Mouse (Mus musculus) lung, embryonic 14.5 days (tissue): ENCODE measurements around the gene Myoc. TPM values are rescaled to one million over a fixed set of nuclear protein-coding genes. Genes with fewer than 3 reads are reported as not detected.

Experiments used
- ATAC-seq: fragments of 200-750 bp; cut with Nextera tagmentation; 2 replicates; pipeline ENCODE4 v1.8.0; 2017; ENCODE audit warnings: mild to moderate bottlenecking, moderate TSS enrichment, moderate library complexity; ENCODE audit not compliant: insufficient read depth
- DNase-seq: peaks from one replicate; pipeline ENCODE4 v3.0.0-alpha.2; 2015
- H3K27ac ChIP-seq: fragments of 300-500 bp; sonication (generic); 2 replicates; pipeline ENCODE4 v1.5.1; 2014; ENCODE audit warnings: low read depth, mild to moderate bottlenecking, moderate library complexity
- H3K27me3 ChIP-seq: fragments of 300-500 bp; sonication (generic); 2 replicates; pipeline ENCODE4 v1.6.1; 2014; ENCODE audit warnings: low read length, control low read depth; ENCODE audit not compliant: insufficient read depth
- H3K36me3 ChIP-seq: fragments of 300-500 bp; sonication (generic); 2 replicates; pipeline ENCODE4 v1.6.1; 2014; ENCODE audit warnings: control low read depth; ENCODE audit not compliant: insufficient read depth
- H3K4me1 ChIP-seq: fragments of 300-500 bp; sonication (generic); 2 replicates; pipeline ENCODE4 v1.6.1; 2014; ENCODE audit warnings: antibody characterized with exemption, control low read depth; ENCODE audit not compliant: insufficient read depth
- H3K4me2 ChIP-seq: fragments of 300-500 bp; sonication (generic); 2 replicates; pipeline ENCODE4 v1.6.1; 2014; ENCODE audit warnings: mild to moderate bottlenecking
- H3K4me3 ChIP-seq: fragments of 300-500 bp; sonication (generic); 2 replicates; pipeline ENCODE4 v1.5.1; 2014; ENCODE audit warnings: low read depth, low read length
- H3K9ac ChIP-seq: fragments of 300-500 bp; sonication (generic); 2 replicates; pipeline ENCODE4 v1.6.1; 2014
- H3K9me3 ChIP-seq: fragments of 300-500 bp; sonication (generic); 2 replicates; pipeline ENCODE4 v1.6.1; 2016; ENCODE audit warnings: low read depth, low read length, control low read depth
- CTCF ChIP-seq: IDR thresholded peaks from 2 replicates; pipeline ENCODE4 v1.5.1; 2016; ENCODE audit warnings: antibody characterized with exemption, low read depth
- WGBS: fragments of 180-500 bp; shearing (Covaris S2); extraction: QIAGEN DNeasy Blood & Tissue Kit; methylation state at CpG from one replicate; pipeline ENCODE4 v1.1.7; 2014; 5-methylcytosine and 5-hydroxymethylcytosine counted together
- polyA plus RNA-seq: library from polyadenylated mRNA; unstranded; fragments of >200 nt; fragmentation: Nextera tagmentation; extraction: Ambion mirVana; gene quantifications from 2 replicates; pipeline ENCODE4 v1.2.1, GENCODE M21; 2014

Myoc gene
- not detected in 2 replicates for polyA plus RNA-seq

GRCm38 (mm10) chr1:162639051-162639750 lies at the start of gene Myoc:
TSS of gene Myoc (plus strand) at chr1:162639155.
- Histone ChIP-seq H3K27me3 (no peaks in the 10 kb centered on the region), H3K9ac (no peak within 1 kb of the TSS), H3K27ac (no peak within 1 kb of the TSS), H3K4me3 (no peak within 1 kb of the TSS), H3K4me2 (no peak within 1 kb of the TSS), H3K4me1 (no peaks in the 10 kb centered on the region), H3K36me3 (no peaks in the 10 kb centered on the region), H3K9me3 (no peaks in the 10 kb centered on the region)
- ATAC-seq (no peak), DNase-seq (no peak)
- 80% methylated on average over 10 of the region's 10 CpGs for WGBS
- no peak for TF ChIP-seq CTCF

- Histone ChIP-seq H3K36me3 (peaks cover 6% of the 10 kb centered on the region; the same call in 1 of the 2 replicates), H3K27ac (no peak overlapping the region), H3K4me1 (no peaks in the 10 kb centered on the region), H3K4me2 (no peak overlapping the region), H3K4me3 (no peak overlapping the region), H3K27me3 (no peaks in the 10 kb centered on the region), H3K9ac (no peak overlapping the region), H3K9me3 (no peaks in the 10 kb centered on the region)
- no peak for ATAC-seq
- no peak for DNase-seq
- 11% methylated on average over 9 of the region's 9 CpGs for WGBS
- TF ChIP-seq CTCF, result no peak
These were observed 49.5 kb upstream of the Myoc start for GRCm38 (mm10) chr1:162589443-162589842.

- Histone ChIP-seq H3K36me3 (peaks cover 11% of the 10 kb centered on the region; the same call in 1 of the 2 replicates), H3K27ac (no peak overlapping the region), H3K4me3 (no peak overlapping the region), H3K9ac (no peak overlapping the region), H3K4me1 (no peaks in the 10 kb centered on the region), H3K4me2 (no peak overlapping the region), H3K9me3 (no peaks in the 10 kb centered on the region), H3K27me3 (no peaks in the 10 kb centered on the region)
- DNase-seq (no peak), ATAC-seq (no peak)
- TF ChIP-seq CTCF, result no peak
- WGBS, result 52% methylated on average over 8 of the region's 8 CpGs
These were observed 48.4 kb upstream of the Myoc start for GRCm38 (mm10) chr1:162590415-162590997.

DNA sequence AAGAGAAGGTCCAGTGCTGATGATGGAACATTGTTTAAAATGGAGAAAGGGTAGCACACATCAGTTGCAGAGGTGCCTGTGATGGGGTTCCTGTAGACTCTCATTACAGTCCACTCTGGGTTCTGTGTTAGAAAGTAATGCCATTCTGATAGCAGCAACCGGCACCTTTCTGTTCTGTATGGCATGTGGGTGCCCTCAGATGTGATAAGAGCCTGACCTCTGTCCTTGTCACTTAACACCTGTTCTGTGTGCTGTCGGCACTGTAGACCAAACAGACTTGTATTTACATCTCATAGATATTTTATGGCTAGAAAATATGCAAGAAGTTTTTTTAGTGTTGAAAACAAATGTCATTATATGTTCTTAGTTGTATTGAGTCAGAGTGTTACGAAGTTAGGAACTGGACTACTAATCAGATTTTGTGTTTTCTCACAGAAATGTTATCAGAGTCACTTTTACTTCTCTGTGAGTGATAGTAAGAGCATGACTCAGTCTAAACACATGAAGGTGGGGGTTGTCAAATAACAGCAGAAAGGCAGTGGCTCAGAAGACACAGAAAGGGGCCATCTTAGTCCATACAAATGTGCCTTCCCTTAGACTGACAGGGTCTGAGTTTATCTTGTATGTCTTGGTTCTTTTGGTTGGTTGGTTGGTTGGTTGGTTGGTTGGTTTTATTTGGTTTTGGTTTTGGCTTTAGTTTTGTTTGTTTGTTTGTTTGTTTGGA lies 41.4 kb upstream of the Myoc start:
- Histone ChIP-seq H3K4me1 (no peaks in the 10 kb centered on the region), H3K9me3 (no peaks in the 10 kb centered on the region), H3K4me2 (no peak overlapping the region), H3K4me3 (no peak overlapping the region), H3K27me3 (no peaks in the 10 kb centered on the region), H3K9ac (no peak overlapping the region), H3K27ac (no peak overlapping the region), H3K36me3 (peaks cover 21% of the 10 kb centered on the region)
- no peak for ATAC-seq
- TF ChIP-seq CTCF, result no peak
- DNase-seq, result no peak
- WGBS, result 48% methylated on average over 3 of the region's 3 CpGs

GRCm38 (mm10) chr1:162599617-162600016 lies 39.3 kb upstream of the Myoc start:
- DNase-seq (no peak), ATAC-seq (no peak)
- H3K9me3 ChIP-seq, result no peaks in the 10 kb centered on the region
- no peak overlapping the region for H3K4me3 ChIP-seq
- no peaks in the 10 kb centered on the region for H3K4me1 ChIP-seq
- no peak overlapping the region for H3K27ac ChIP-seq
- H3K4me2 ChIP-seq, result no peak overlapping the region
- no peak overlapping the region for H3K9ac ChIP-seq
- 93% methylated on average over 5 of the region's 5 CpGs for WGBS
- H3K27me3 ChIP-seq, result no peaks in the 10 kb centered on the region
- TF ChIP-seq CTCF, result no peak
- peaks cover 21% of the 10 kb centered on the region for H3K36me3 ChIP-seq

DNA sequence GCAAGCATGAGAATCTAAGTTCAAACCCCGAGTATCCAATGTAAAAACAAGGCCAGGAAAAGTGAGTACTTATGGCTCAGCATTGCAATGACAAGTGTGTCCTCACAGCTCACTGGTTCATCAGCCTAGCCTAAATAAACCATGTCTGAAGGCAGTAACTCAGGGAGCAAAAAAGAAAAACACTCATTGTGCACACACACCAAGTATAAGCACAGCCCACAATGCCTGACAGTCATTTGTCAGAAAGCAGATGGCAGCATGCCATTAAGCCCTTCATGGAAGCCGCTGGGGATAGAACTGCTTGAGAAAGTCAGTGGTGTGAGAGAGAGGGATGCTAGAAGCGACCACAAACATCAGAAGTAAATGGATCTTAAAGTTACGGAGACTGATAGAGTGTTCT lies 37.7 kb upstream of the Myoc start:
- ATAC-seq, result peak; percentile 44
- WGBS, result 58% methylated on average over 4 of the region's 4 CpGs

GRCm38 (mm10) chr1:162608127-162608526 lies 30.8 kb upstream of the Myoc start:
- Histone ChIP-seq H3K27me3 (no peaks in the 10 kb centered on the region), H3K4me1 (no peaks in the 10 kb centered on the region), H3K4me2 (no peak overlapping the region), H3K4me3 (no peak overlapping the region), H3K9me3 (no peaks in the 10 kb centered on the region), H3K27ac (no peak overlapping the region), H3K36me3 (no peaks in the 10 kb centered on the region), H3K9ac (no peak overlapping the region)
- WGBS, result 29% methylated on average over 1 of the region's 1 CpGs
- TF ChIP-seq CTCF, result no peak
- no peak for ATAC-seq
- DNase-seq, result no peak

More for the DNA sequence above, 37.7 kb upstream of the Myoc start:
- H3K4me1 ChIP-seq, result no peaks in the 10 kb centered on the region
- no peak for TF ChIP-seq CTCF
- H3K9me3 ChIP-seq, result no peaks in the 10 kb centered on the region
- H3K9ac ChIP-seq, result no peak overlapping the region
- no peaks in the 10 kb centered on the region for H3K27me3 ChIP-seq
- peaks cover 11% of the 10 kb centered on the region for H3K36me3 ChIP-seq
- H3K4me3 ChIP-seq, result no peak overlapping the region
- no peak overlapping the region for H3K4me2 ChIP-seq
- no peak overlapping the region for H3K27ac ChIP-seq
- peak; percentile 73 for DNase-seq
